Mouse (Mus musculus) mature B cell (primary cell): ENCODE data around the gene Timm23.
"Not testable (repeated sequence)": the region's sequence is repeated elsewhere in the genome, so short reads cannot be mapped to it uniquely, and the experiment has no call there.

Experiments
- in situ Hi-C: fragments of 300-500 bp; cut with MboI; formaldehyde crosslinking; loops from 2 replicates; pipeline ENCODE4 v1.14.3; 2019

Gene Timm23

GRCm38 (mm10) chr14:32201791-32202451 is at the start of gene Timm23, which contains the start of gene Parg:
Timm23 (minus strand) TSS chr14:32201898.
Parg (plus strand) TSS chr14:32201949.
- in situ Hi-C loops: no loop called here

GRCm38 (mm10) chr14:32249616-32250015 is 47.9 kb upstream of the Timm23 start:
- in situ Hi-C loops: no loop called here

GRCm38 (mm10) chr14:32246019-32246418 is 44.3 kb upstream of the Timm23 start:
- in situ Hi-C loops: no loop called here

- in situ Hi-C loops: no loop called here
Measured at GRCm38 (mm10) chr14:32242401-32242800, 40.7 kb upstream of the Timm23 start.

- in situ Hi-C loops: no loop called here
Measured at GRCm38 (mm10) chr14:32228996-32229395, 27.3 kb upstream of the Timm23 start.

- in situ Hi-C loops: no loop called here
Measured at GRCm38 (mm10) chr14:32226601-32227000, 24.9 kb upstream of the Timm23 start.

- in situ Hi-C loops: no loop called here
Measured at GRCm38 (mm10) chr14:32201354-32201753, 344 bp downstream of the Timm23 start.

- in situ Hi-C loops: not testable (repeated sequence)
Measured at GRCm38 (mm10) chr14:32193557-32193956, 8.1 kb downstream of the Timm23 start.

- in situ Hi-C loops: no loop called here
Measured at GRCm38 (mm10) chr14:32192437-32192836, 9.3 kb downstream of the Timm23 start.

GRCm38 (mm10) chr14:32191926-32192325 is 9.8 kb downstream of the Timm23 start:
- in situ Hi-C loops: no loop called here

- in situ Hi-C loops: no loop called here
Measured at GRCm38 (mm10) chr14:32190627-32191391, 10.9 kb downstream of the Timm23 start.

- in situ Hi-C loops: no loop called here
Measured at GRCm38 (mm10) chr14:32183846-32184245, 17.9 kb downstream of the Timm23 start.

GRCm38 (mm10) chr14:32180861-32181260 is 20.8 kb downstream of the Timm23 start:
- in situ Hi-C loops: no loop called here

- in situ Hi-C loops: no loop called here
Measured at GRCm38 (mm10) chr14:32179393-32180195, 22.1 kb downstream of the Timm23 start.

- in situ Hi-C loops: not testable (repeated sequence)
Measured at GRCm38 (mm10) chr14:32176590-32176989, 25.1 kb downstream of the Timm23 start.

GRCm38 (mm10) chr14:32175310-32175709 is 26.4 kb downstream of the Timm23 start:
- in situ Hi-C loops: no loop called here

- in situ Hi-C loops: no loop called here
Measured at GRCm38 (mm10) chr14:32170137-32170536, 31.6 kb downstream of the Timm23 start.

- in situ Hi-C loops: no loop called here
Measured at GRCm38 (mm10) chr14:32168653-32169231, 33.0 kb downstream of the Timm23 start.

GRCm38 (mm10) chr14:32167326-32167725 is 34.4 kb downstream of the Timm23 start:
- in situ Hi-C loops: no loop called here

- in situ Hi-C loops: no loop called here
Measured at GRCm38 (mm10) chr14:32166840-32167239, 34.9 kb downstream of the Timm23 start.

GRCm38 (mm10) chr14:32166062-32166441 is 35.6 kb downstream of the Timm23 start:
- in situ Hi-C loops: no loop called here
